Mouse (Mus musculus) embryonic facial prominence, embryonic 11.5 days (tissue): ENCODE data around the gene 2010111I01Rik. TPM values are rescaled to one million over a fixed set of nuclear protein-coding genes. Genes with fewer than 3 reads are reported as not detected.
"Not testable (repeated sequence)": the region's sequence is repeated elsewhere in the genome, so short reads cannot be mapped to it uniquely, and the experiment has no call there.

Experiments
- ATAC-seq: fragments of 200-750 bp; cut with Nextera tagmentation; replicated peaks from 2 replicates; pipeline ENCODE4 v1.8.0; 2017; ENCODE audit warnings: low read depth; ENCODE audit not compliant: insufficient number of reproducible peaks, low FRiP score, low TSS enrichment
- DNase-seq: peaks from one replicate; pipeline ENCODE4 v3.0.0-alpha.2; 2015; ENCODE audit warnings: low spot score
- H3K27ac ChIP-seq: fragments of 300-500 bp; sonication (generic); replicated peaks from 2 replicates; pipeline ENCODE4 v1.5.1; 2014; ENCODE audit warnings: mild to moderate bottlenecking, low read depth, low read length, control low read depth
- H3K27me3 ChIP-seq: fragments of 300-500 bp; sonication (generic); 2 replicates; pipeline ENCODE4 v1.6.1; 2014; ENCODE audit warnings: mild to moderate bottlenecking, low read length, moderate library complexity, mixed read lengths; ENCODE audit not compliant: control insufficient read depth, insufficient read depth
- H3K36me3 ChIP-seq: fragments of 300-500 bp; sonication (generic); replicated peaks from 2 replicates; pipeline ENCODE4 v1.6.1; 2014; ENCODE audit warnings: low read depth, mild to moderate bottlenecking, low read length, moderate library complexity, mixed read lengths; ENCODE audit not compliant: control insufficient read depth, insufficient read depth
- H3K4me1 ChIP-seq: fragments of 300-500 bp; sonication (generic); 2 replicates; pipeline ENCODE4 v1.6.1; 2014; ENCODE audit warnings: low read length, mixed read lengths; ENCODE audit not compliant: control insufficient read depth, insufficient read depth
- H3K4me2 ChIP-seq: fragments of 300-500 bp; sonication (generic); 2 replicates; pipeline ENCODE4 v1.6.1; 2014; ENCODE audit warnings: low read depth, mild to moderate bottlenecking, control low read depth, low read length, moderate library complexity
- H3K4me3 ChIP-seq: fragments of 300-500 bp; sonication (generic); 2 replicates; pipeline ENCODE4 v1.5.1; 2014; ENCODE audit warnings: low read depth, low read length, control low read depth
- H3K9ac ChIP-seq: fragments of 300-500 bp; sonication (generic); replicated peaks from 2 replicates; pipeline ENCODE4 v1.6.1; 2014; ENCODE audit warnings: mild to moderate bottlenecking, control low read depth, low read length
- H3K9me3 ChIP-seq: fragments of 300-500 bp; sonication (generic); replicated peaks from 2 replicates; pipeline ENCODE4 v1.6.1; 2016; ENCODE audit warnings: mild to moderate bottlenecking, low read length, inconsistent platforms, mixed read lengths; ENCODE audit not compliant: control insufficient read depth
- WGBS: fragments of 180-500 bp; shearing (Covaris S2); extraction: QIAGEN DNeasy Blood & Tissue Kit; methylation state at CpG from one replicate; pipeline ENCODE4 v1.1.7; 2014; 5-methylcytosine and 5-hydroxymethylcytosine counted together
- polyA plus RNA-seq: library from polyadenylated mRNA; unstranded; fragments of >200 nt; fragmentation: Nextera tagmentation; extraction: Ambion mirVana; gene quantifications from 2 replicates; pipeline ENCODE4 v1.2.1, GENCODE M21; 2014

Gene 2010111I01Rik
- polyA plus RNA-seq, 1 experiment from 2014 or later: 125 TPM

- not testable (repeated sequence) for ATAC-seq, H3K27me3 ChIP-seq, H3K9ac ChIP-seq, H3K4me1 ChIP-seq, H3K4me2 ChIP-seq, H3K27ac ChIP-seq, H3K9me3 ChIP-seq, H3K4me3 ChIP-seq, H3K36me3 ChIP-seq, DNase-seq
- WGBS: 92% methylated on average over 3 of the region's 3 CpGs
These were observed 35.5 kb upstream of the 2010111I01Rik start for GRCm38 (mm10) chr13:62929144-62929543.

GRCm38 (mm10) chr13:62929766-62930389 lies 34.8 kb upstream of the 2010111I01Rik start:
- no peaks in the 10 kb centered on the region for H3K9me3 ChIP-seq
- no peak for ATAC-seq
- no peak overlapping the region for H3K27ac ChIP-seq
- H3K4me3 ChIP-seq: no peak overlapping the region
- WGBS: 86% methylated on average over 9 of the region's 9 CpGs
- H3K36me3 ChIP-seq: no peaks in the 10 kb centered on the region
- H3K4me2 ChIP-seq: no peak overlapping the region
- no peak for DNase-seq
- H3K4me1 ChIP-seq: no peaks in the 10 kb centered on the region
- H3K9ac ChIP-seq: no peak overlapping the region
- no peaks in the 10 kb centered on the region for H3K27me3 ChIP-seq

- no peaks in the 10 kb centered on the region for H3K27me3 ChIP-seq
- no peak overlapping the region for H3K4me3 ChIP-seq
- H3K9ac ChIP-seq: no peak overlapping the region
- 47% methylated on average over 4 of the region's 4 CpGs for WGBS
- H3K27ac ChIP-seq: no peak overlapping the region
- H3K9me3 ChIP-seq: no peaks in the 10 kb centered on the region
- H3K4me1 ChIP-seq: no peaks in the 10 kb centered on the region
- ATAC-seq (no peak), DNase-seq (peak; percentile 15)
- H3K36me3 ChIP-seq: no peaks in the 10 kb centered on the region
- no peak overlapping the region for H3K4me2 ChIP-seq
These were observed 32.2 kb upstream of the 2010111I01Rik start for GRCm38 (mm10) chr13:62932452-62932851.

- ATAC-seq (no peak), DNase-seq (no peak)
- Histone ChIP-seq H3K9ac (no peak overlapping the region), H3K27me3 (no peaks in the 10 kb centered on the region), H3K36me3 (no peaks in the 10 kb centered on the region), H3K4me2 (no peak overlapping the region), H3K4me1 (no peaks in the 10 kb centered on the region), H3K27ac (no peak overlapping the region), H3K4me3 (no peak overlapping the region), H3K9me3 (no peaks in the 10 kb centered on the region)
- 73% methylated on average over 3 of the region's 3 CpGs for whole genome bisulfite sequencing
These were observed 25.3 kb upstream of the 2010111I01Rik start for GRCm38 (mm10) chr13:62939371-62939770.

- H3K9me3 ChIP-seq: no peaks in the 10 kb centered on the region
- H3K27me3 ChIP-seq: no peaks in the 10 kb centered on the region
- no peaks in the 10 kb centered on the region for H3K36me3 ChIP-seq
- ATAC-seq: no peak
- H3K27ac ChIP-seq: no peak overlapping the region
- H3K4me1 ChIP-seq: no peaks in the 10 kb centered on the region
- DNase-seq: no peak
- no peak overlapping the region for H3K4me2 ChIP-seq
- no peak overlapping the region for H3K4me3 ChIP-seq
- no peak overlapping the region for H3K9ac ChIP-seq
- WGBS: 90% methylated on average over 4 of the region's 4 CpGs
These were observed 24.9 kb upstream of the 2010111I01Rik start for GRCm38 (mm10) chr13:62939797-62940196.

- ATAC-seq (no peak), DNase-seq (no peak)
- Histone ChIP-seq H3K27ac (no peak overlapping the region), H3K4me3 (no peak overlapping the region), H3K9me3 (no peaks in the 10 kb centered on the region), H3K4me2 (no peak overlapping the region), H3K36me3 (no peaks in the 10 kb centered on the region), H3K27me3 (no peaks in the 10 kb centered on the region), H3K4me1 (no peaks in the 10 kb centered on the region), H3K9ac (no peak overlapping the region)
- 84% methylated on average over 4 of the region's 4 CpGs for WGBS
These were observed 24.0 kb upstream of the 2010111I01Rik start for GRCm38 (mm10) chr13:62940721-62941120.

- H3K27me3 ChIP-seq: no peaks in the 10 kb centered on the region
- 87% methylated on average over 17 of the region's 17 CpGs for WGBS
- H3K4me3 ChIP-seq: no peak overlapping the region
- no peak overlapping the region for H3K9ac ChIP-seq
- H3K27ac ChIP-seq: no peak overlapping the region
- H3K36me3 ChIP-seq: no peaks in the 10 kb centered on the region
- H3K9me3 ChIP-seq: no peaks in the 10 kb centered on the region
- no peak for ATAC-seq
- no peak for DNase-seq
- H3K4me2 ChIP-seq: no peak overlapping the region
- H3K4me1 ChIP-seq: no peaks in the 10 kb centered on the region
These were observed 23.2 kb upstream of the 2010111I01Rik start for GRCm38 (mm10) chr13:62941341-62942005.

- Histone ChIP-seq H3K27me3 (no peaks in the 10 kb centered on the region), H3K27ac (no peak overlapping the region), H3K36me3 (no peaks in the 10 kb centered on the region), H3K9me3 (no peaks in the 10 kb centered on the region), H3K9ac (no peak overlapping the region), H3K4me1 (no peaks in the 10 kb centered on the region), H3K4me3 (no peak overlapping the region), H3K4me2 (no peak overlapping the region)
- DNase-seq: no peak
- ATAC-seq: no peak
- WGBS: 70% methylated on average over 7 of the region's 7 CpGs
These were observed 21.3 kb upstream of the 2010111I01Rik start for GRCm38 (mm10) chr13:62943274-62943830.
